Comparison of ENCODE assay signal across 9 mouse cellular contexts in genomic region chr6:126585813-126586212, GRCm38 (mm10). TPM values are rescaled to one million over a fixed set of nuclear protein-coding genes. Genes with fewer than 3 reads are reported as not detected.
DNase-seq lines count a peak whose midpoint lies in the region; ATAC-seq and TF ChIP-seq lines count a peak whose summit lies in the region.
"Had no signal": no experiment of that assay in that cellular context is flagged by ENCODE, and none has a peak within 500 bp of the region (broad histone marks: within the 10 kb centered on the region; RNA-seq: fewer than 3 reads in every experiment).

No protein-coding gene starts in this region.

- H3K4me2 ChIP-seq in forebrain, embryonic 15.5 days (replicated peaks): no peak overlapping the region
- no peak overlapping the region for H3K4me2 ChIP-seq in forebrain, embryonic 11.5 days (ENCODE audit: low read depth, low read length, severe bottlenecking)
- H3K4me2 ChIP-seq: neural tube, embryonic 12.5 days had no signal

- 57% methylated on average over 7 of the region's 7 CpGs for WGBS in forebrain, embryonic 15.5 days
- 77% methylated on average over 7 of the region's 7 CpGs for WGBS in forebrain, embryonic 11.5 days

- TF ChIP-seq CTCF in layer of hippocampus, adult 2 months (conservative IDR thresholded peaks at IDR 0.05): no peak

- H3K27ac ChIP-seq in forebrain, embryonic 15.5 days (replicated peaks): peak overlapping the region; percentile 81
- no peak overlapping the region for H3K27ac ChIP-seq in forebrain, embryonic 11.5 days (ENCODE audit: low read depth, low read length)
- H3K27ac ChIP-seq in layer of hippocampus, adult 2 months: peak overlapping the region; percentile 84
- H3K27ac ChIP-seq: neural tube, embryonic 12.5 days had no signal

- no peak overlapping the region for H3K9ac ChIP-seq in forebrain, embryonic 15.5 days (replicated peaks)
- no peak overlapping the region for H3K9ac ChIP-seq in forebrain, embryonic 11.5 days (ENCODE audit: low read length)
- H3K9ac ChIP-seq: neural tube, embryonic 12.5 days had no signal

- H3K36me3 ChIP-seq in forebrain, embryonic 15.5 days: no peaks in the 10 kb centered on the region
- H3K36me3 ChIP-seq in forebrain, embryonic 11.5 days (ENCODE audit: control insufficient read depth, insufficient read depth, low read length): no peaks in the 10 kb centered on the region
- H3K36me3 ChIP-seq: neural tube, embryonic 12.5 days had no signal

- no peak overlapping the region for H3K4me3 ChIP-seq in forebrain, embryonic 15.5 days
- no peak overlapping the region for H3K4me3 ChIP-seq in forebrain, embryonic 11.5 days (ENCODE audit: low read depth, low read length)
- H3K4me3 ChIP-seq in layer of hippocampus, adult 2 months: no peak overlapping the region
- H3K4me3 ChIP-seq: neural tube, embryonic 12.5 days had no signal

- H3K4me1 ChIP-seq in forebrain, embryonic 15.5 days: peaks cover 4% of the 10 kb centered on the region; the same call in 1 of the 2 replicates
- H3K4me1 ChIP-seq in forebrain, embryonic 11.5 days (replicated peaks; ENCODE audit: control insufficient read depth, insufficient read depth, low read length): no peaks in the 10 kb centered on the region
- H3K4me1 ChIP-seq: neural tube, embryonic 12.5 days had no signal

- no peaks in the 10 kb centered on the region for H3K27me3 ChIP-seq in forebrain, embryonic 15.5 days
- H3K27me3 ChIP-seq in forebrain, embryonic 11.5 days (ENCODE audit: control insufficient read depth, insufficient read depth, low read length): no peaks in the 10 kb centered on the region
- H3K27me3 ChIP-seq: neural tube, embryonic 12.5 days had no signal

- ATAC-seq in forebrain, embryonic 15.5 days (replicated peaks): peak; percentile 91
- ATAC-seq in forebrain, embryonic 11.5 days (replicated peaks; ENCODE audit: low FRiP score): no peak
- peak; percentile 64 for ATAC-seq in frontal cortex, adult (ENCODE audit: low TSS enrichment)

- no peaks in the 10 kb centered on the region for H3K9me3 ChIP-seq in forebrain, embryonic 15.5 days
- no peaks in the 10 kb centered on the region for H3K9me3 ChIP-seq in forebrain, embryonic 11.5 days (ENCODE audit: control insufficient read depth, low read length)
- H3K9me3 ChIP-seq: neural tube, embryonic 12.5 days had no signal

- no peak for DNase-seq in forebrain, embryonic 11.5 days (ENCODE audit: low spot score)
- peak; percentile 49 for DNase-seq in adrenal gland, adult 8-10 months
- DNase-seq in layer of hippocampus, adult 2 months (ENCODE audit: low spot score in 2 of 2): peak; percentile 86 to 90
- DNase-seq in right cerebral cortex, postnatal 36 days (ENCODE audit: low spot score in 2 of 2): peak; percentile 78 to 87
- no peak for DNase-seq in thymus, postnatal 4 days
- no peak for DNase-seq in ovary, postnatal 14 days (ENCODE audit: low spot score)

RNA-seq across cellular contexts. Expression of gene Kcna5, which starts 50.6 kb away (rescaled TPM):
- polyA plus RNA-seq in forebrain, embryonic 15.5 days (2015; fragmentation: Nextera tagmentation; extraction: Ambion mirVana): 1.3 and 2.4 TPM in 2 replicates
- polyA plus RNA-seq in forebrain, embryonic 11.5 days (2014; fragmentation: Nextera tagmentation; extraction: Ambion mirVana): 1.3 and 1.8 TPM in 2 replicates
- total RNA-seq in adrenal gland, adult 8-10 months (2022): 1 to 10 TPM; 2.4 to 4.1 (median 3.4) TPM
- 1 to 10 TPM; 1.5 to 1.6 TPM for total RNA-seq in layer of hippocampus, adult 2 months (2021)

Comparison
In these comparisons a context has a peak if more than half of its experiments do, and no peak if none do; other contexts are left out.
1. DNase-seq: peak in adrenal gland, adult 8-10 months (single experiment), layer of hippocampus, adult 2 months (2 of 2) and right cerebral cortex, postnatal 36 days (2 of 2); none in forebrain, embryonic 11.5 days (single experiment), thymus, postnatal 4 days (single experiment) and ovary, postnatal 14 days (single experiment).